Mouse (Mus musculus): ENCODE measurements around the gene Prss38. TPM values are rescaled to one million over a fixed set of nuclear protein-coding genes. Genes with fewer than 3 reads are reported as not detected.

Gene Prss38
- total RNA-seq (2021), result not detected
- long read RNA-seq, experiment 1, result 0 reads
- long read RNA-seq, experiment 2, result 0 reads

DNA sequence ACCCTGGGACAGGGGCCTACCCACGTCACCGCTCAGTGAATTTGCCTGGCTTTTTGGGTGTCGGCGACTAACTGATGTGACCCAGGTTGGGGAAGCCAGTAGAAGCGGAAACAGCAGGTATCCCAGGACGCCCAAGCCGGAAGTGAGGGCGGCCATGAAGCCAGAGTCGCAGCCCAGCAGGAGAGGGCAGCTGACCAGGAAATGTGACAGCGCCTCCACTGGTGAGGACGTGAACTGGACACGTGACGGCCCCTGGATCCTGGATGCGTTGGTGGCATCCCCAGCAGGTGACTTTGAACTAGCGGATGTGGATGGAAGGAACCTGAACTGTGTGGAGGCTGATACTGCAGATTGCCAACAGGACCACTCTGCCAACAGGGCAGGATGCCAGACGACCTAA, at the start of gene Prss38:
TSS of gene Prss38 (minus strand) at position 183 of the 400 bp plus-strand sequence.
- no peak for DNase-seq
- intact Hi-C loops (cut with DNase I), result no loop called here

DNA sequence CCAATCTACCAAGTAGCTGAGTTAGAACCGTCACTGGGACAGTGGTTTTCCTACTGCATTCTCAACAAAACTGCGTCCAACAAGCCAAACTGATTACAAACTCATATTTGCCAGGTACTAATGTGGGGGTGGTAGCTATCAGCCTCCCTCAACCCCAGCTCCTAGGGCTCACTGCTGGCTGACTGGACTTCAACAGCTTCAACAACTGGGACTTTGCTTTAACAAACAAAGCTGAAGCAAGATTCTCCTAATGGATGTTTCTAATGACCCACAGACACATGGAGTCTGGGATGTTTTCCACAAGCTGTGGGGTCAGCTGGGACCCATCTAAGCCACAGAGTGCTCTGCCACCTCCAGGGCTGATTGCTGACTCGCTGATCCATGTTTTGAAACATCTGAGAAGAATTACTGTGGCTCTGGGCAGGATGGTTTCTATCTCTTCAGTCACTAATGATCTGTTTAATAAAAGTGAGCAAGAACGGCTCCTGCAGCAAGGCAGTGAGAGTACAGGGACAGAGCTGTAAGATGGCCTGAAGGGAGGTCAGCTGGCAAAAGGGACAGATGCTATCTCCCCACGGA, 47.6 kb upstream of the Prss38 start:
- no peak for DNase-seq
- intact Hi-C loops (cut with DNase I), result loop anchor here (5.0 kb wide), 1 partner anchor 49 kb away; the partner anchor contains the start of gene Zfp867

DNA sequence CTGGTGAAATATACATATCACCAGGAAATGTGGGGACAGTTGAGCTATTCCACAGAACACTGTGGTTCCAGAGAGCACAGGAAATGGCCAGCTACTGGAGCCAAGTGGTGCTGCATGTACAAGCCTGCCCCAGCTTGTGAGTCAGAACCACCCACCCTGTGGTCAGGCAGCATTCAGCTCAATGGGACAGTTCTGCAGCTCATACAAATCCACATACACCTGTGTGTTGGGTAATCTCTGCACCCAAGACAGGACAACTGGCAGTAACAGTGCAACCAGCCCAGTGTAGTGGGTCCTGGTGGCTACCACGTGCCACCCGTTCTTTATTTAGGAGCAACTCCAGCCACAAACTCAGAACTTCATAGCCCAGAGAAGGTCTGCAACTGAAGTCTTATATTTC, 46.5 kb upstream of the Prss38 start:
- intact Hi-C loops (cut with DNase I), result loop anchor here (5.0 kb wide), 1 partner anchor 50 kb away; the partner anchor contains the start of gene Zfp867
- DNase-seq, result peak in 1 of 2 experiments; percentile 9

DNA sequence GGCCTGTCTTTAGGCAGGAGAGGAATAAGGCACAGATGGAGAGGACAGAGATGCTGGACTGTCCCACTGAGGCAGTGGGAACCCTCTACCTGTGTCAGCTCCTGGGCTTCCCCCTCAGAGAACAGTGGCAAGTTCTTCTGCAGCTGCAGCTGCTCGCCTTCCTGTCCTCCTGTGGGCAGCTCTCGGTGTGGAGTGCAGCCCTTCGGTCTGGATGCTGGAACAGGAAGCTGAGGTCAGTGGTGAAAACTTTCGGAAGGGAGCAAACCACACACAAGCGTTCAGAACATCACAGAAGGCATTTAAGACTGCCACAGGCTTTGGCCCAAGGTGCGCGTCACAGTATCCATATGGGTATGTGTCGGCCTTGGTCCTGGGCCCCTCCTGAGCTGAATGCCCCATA, 46.0 kb upstream of the Prss38 start:
- intact Hi-C loops (cut with DNase I), result loop anchor here (5.0 kb wide), 1 partner anchor 51 kb away; the partner anchor contains the start of gene Zfp867
- peak in 1 of 2 experiments; percentile 14 for DNase-seq

DNA sequence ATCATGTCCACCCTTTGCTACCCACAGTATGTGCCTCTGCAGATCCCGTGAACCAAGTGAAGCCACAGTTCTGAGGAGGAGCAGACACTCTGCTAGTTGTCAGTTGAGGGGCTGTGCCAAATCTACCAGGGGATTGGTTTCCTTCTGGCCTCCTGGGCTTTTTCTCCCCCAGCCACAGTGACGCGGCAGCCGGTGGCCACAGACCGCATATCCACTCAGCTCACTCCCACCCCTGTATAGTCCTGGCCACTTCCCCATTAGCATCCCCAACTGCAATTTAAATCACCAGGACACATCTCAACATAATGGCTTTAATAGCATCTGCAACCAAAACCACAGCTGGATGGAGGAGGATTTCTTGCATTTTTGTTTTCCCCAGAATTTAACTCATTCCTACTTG, 43.3 kb upstream of the Prss38 start:
- no peak for DNase-seq
- intact Hi-C loops (cut with DNase I), result no loop called here

DNA sequence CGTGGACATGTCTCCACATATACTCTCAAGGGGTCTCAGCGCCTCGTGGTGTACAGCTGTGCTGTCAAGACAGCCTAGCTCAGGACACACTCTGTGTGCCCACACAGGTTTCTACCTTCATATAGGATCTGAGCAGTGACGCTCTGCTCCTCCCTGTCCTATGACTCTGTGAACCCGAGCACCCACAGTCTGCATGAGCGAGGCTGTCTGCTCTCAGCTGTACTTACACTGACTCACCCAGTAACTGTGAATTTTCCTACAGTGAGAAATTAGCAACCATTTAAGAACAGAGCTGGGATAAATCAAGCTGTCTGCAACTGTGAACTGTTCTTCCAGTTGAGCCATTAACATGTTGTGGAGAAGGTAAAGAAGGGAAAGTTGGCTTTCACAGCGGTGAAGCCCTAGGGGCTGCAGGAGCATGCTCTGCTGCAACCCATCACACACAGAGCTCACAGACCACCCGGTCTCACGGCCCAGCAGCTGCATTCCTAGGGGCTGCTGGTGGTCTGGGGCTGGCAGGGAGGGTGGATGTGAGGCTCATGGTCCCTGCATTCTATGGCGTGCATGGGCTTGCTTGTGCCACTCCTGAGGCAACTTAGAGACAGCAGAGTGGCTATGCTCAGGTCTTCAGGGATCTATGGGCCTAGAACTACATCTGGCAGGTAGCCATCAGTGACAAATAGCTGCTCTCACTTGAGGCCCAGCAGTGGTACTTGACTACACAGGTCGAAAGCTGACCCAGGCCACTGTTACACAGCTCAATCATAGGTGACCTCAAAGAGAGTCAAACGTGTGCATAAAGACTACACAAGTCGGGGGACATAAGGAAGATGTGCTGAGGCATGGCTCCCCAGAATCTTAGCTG, 37.8 kb upstream of the Prss38 start:
- no peak for DNase-seq
- intact Hi-C loops (cut with DNase I), result loop anchor here (5.0 kb wide), 1 partner anchor 61 kb away; no protein-coding TSS in a partner anchor

DNA sequence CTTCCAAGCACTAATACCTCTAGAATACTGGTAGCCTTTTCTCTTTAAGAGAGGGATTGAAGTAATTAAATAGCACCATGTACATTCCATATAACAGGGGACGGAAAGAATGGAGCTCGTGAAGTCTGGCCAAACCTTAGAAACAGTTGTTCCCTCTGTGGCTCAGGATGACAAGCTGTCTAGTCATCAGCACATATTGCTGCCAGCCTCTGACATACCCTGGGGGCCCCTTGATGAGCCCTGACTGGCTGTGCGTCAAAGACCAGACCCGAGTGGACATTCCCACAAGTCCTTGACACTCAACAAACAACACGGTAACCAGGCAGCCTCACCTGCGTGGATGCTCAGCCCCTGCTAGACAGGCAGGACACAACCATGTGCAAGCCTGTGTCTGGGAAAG, 36.6 kb upstream of the Prss38 start:
- intact Hi-C loops (cut with DNase I), result loop anchor here (5.0 kb wide), 1 partner anchor 60 kb away; no protein-coding TSS in a partner anchor
- DNase-seq, result no peak

DNA sequence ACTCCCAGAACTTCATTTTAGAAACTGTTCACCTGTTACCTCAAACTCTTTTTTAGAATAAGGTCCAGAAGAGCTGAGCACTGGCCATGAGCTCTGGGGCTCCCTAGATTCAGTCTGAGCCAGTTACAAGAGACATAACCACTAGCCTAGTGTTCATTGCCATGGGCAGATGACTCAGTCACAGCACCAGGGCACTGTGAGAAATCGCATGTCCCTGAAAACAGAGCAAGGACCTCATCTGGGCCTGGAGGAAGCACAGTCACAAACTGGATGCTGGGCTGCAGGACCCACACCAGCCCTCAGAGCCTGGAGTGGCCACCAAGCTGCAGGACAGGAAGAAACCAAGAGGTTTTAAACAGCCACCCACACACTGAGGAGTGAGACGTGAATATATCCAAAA, 35.4 kb upstream of the Prss38 start:
- no peak for DNase-seq

DNA sequence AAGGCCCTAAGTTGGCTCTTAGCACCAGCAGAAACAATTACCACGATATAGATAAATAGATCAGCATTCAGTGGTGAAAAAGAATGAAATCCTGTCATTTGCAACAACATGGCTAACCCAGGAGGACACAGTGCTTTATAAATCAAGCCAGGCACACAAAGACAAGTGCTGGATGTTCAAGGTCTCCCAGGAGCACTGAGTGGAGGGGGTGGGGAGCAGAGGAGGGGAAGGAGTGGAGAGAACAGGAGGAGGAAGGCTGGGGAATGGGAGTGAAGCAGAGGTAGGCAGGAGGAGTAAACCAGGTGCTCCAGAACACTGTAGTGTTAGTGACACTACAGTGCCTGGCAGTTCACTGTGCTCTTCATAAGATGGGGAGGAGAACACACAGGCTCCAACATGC, 30.3 kb upstream of the Prss38 start:
- intact Hi-C loops (cut with DNase I), result no loop called here
- DNase-seq, result no peak

More for the DNA sequence above, 35.4 kb upstream of the Prss38 start:
- intact Hi-C loops (cut with DNase I), result loop anchor here (5.0 kb wide), 1 partner anchor 59 kb away; no protein-coding TSS in a partner anchor

DNA sequence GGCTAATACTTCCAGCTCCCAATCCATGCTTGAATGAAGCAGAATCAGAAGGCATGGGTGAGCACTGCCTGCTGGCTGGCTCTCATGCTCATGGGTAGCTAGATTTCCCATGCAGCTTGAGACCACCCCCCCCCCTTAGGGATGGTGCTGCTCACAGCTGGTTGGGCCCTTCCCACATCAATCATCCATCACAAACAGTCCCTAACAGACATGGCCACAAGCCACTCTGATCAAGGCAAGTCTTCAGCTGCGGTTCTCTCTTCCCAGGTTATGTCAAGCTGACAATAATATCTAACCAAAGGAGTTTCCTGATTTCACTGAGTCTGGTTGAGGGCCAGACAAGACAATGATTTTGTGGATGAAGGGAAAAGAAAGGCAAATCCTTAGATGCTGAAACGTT, 25.4 kb upstream of the Prss38 start:
- no peak for DNase-seq
- intact Hi-C loops (cut with DNase I), result no loop called here

DNA sequence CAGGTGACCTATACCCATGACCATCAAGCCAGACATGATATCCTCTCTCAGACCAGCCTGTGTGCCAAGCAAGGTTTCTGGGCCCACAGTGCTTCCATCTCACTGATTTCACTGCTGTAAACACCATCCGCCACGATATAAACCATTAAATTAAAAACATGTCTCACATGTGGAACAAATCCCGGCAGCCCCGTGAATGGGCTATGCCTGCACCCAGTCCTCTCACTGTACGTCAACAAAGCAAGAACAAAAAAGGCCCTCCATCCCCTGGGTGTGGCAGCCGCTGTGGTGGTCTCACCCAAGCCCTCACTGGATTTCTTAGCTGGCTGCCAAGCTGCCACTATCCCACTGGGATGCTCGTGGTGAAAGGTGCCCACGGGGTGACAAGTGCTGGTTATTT, 24.4 kb upstream of the Prss38 start:
- DNase-seq, result no peak
- intact Hi-C loops (cut with DNase I), result no loop called here

DNA sequence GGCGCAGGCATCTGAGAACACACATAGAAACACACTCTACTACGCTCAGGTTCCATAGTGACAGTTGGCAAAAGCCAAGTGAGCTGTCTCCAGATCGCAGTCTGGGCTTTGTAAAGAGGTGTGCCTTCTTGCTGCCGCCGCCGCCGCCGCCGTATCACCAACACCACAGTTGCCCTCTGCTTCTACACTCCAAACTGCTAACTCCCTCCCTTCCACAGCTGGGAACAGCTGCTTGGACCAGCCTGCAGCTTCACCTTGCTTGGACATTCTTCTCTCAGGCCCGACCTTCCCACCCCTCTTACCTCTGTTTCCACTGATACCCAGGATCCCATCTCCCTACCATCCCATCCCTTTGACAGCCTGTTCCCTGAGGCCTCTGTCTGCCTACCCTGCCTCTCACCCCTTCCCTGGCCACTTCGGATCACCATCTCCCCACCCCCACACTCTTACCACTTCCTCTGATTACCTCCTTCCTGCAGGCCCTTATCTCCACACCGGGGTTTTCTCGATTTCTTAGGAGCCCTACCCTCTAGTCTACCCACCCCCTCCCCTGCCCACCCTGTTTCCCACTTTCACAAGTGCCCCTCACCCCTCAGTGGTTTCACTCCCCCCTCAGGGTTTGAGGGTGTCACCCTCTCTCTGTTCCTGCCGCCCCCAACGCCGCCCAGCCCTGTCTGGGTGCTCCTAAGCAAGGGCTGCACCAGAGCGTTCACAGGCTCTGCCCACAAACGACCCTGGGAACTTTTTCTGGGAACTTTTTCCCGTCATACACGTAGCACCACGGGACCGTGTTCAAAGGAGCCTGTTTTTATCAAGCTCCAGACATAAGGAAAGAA, 22.3 kb upstream of the Prss38 start:
- no peak for DNase-seq

DNA sequence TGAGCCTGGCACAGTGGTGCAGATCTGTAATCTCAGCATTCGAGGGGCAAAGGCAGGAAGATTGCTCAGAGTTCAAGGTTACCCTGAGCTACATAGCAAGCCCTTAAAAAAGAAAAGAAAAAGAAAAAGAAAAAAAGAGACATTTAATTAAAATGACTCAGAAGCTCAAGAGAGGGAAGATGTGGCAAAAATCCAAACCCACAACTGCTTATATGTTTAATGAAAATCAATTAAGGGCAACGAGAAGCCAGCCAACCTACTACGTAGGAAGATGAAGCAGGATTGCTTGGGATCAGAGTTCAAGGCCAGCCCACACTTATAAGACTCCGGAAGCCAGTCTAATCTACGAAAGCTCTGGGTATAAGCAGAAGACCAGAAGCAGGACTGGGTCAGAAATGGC, 19.0 kb upstream of the Prss38 start:
- DNase-seq, result no peak
- intact Hi-C loops (cut with DNase I), result no loop called here

More for the DNA sequence above, 22.3 kb upstream of the Prss38 start:
- intact Hi-C loops (cut with DNase I), result no loop called here

DNA sequence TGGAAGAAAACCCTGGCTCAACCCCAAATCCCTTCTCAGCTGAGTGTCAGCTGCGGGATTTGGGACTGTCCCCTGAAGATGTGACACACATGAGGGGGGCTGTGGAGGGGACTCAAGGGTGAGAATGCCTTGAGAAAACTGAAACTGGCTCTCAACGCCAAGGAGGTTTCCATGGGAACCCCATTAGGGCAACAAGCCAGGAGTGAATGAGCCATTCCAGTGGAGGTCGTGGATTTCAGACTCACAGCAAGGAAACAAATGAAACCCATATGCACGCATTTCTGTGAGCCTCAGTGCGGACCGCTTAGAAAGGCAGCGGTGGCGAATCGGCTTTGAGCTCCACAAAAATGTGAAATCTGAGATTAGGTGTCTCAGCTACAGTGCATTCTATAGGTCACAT, 18.1 kb upstream of the Prss38 start:
- peak; percentile 30 to 53 for DNase-seq

DNA sequence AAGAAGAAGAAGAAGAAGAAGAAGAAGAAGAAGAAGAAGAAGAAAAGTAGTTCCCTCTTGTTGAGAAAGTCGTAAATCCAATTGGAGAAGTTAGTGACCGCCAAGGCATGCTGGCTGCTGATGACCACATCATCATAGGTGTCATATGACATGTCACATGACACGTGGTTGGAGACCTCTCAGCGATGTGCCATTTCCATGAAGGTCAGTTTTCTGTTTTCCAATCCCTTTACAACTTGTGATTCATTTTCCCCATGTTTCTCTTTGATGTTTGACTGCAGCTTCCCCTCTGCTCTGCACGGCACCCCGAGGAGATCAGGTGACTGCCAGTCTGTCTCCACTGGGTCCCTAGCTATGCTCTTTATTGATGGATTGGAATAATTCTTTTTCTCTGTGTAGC, 16.8 kb upstream of the Prss38 start:
- intact Hi-C loops (cut with DNase I), result no loop called here
- no peak for DNase-seq

More for the DNA sequence above, 18.1 kb upstream of the Prss38 start:
- intact Hi-C loops (cut with DNase I), result no loop called here

DNA sequence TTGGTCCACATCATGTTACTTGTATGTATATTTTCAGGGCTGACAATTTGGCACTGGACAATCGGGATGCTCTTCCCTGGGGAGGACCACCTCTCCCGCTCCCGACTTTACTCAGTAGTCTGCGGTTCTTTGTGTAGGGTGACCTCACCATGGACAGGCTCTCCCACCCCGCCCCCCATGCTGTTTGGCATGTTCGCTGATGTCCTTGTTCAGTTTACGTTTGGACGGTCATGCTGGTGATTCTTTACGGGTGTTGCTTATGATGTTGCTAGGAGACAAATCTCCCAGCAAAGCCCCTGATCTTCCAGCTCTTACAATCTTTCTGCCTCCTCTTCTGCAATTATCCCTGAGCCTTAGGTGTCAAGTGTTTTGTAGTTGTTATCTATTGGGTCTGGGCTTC, 15.0 kb upstream of the Prss38 start:
- DNase-seq, result no peak
- intact Hi-C loops (cut with DNase I), result no loop called here

DNA sequence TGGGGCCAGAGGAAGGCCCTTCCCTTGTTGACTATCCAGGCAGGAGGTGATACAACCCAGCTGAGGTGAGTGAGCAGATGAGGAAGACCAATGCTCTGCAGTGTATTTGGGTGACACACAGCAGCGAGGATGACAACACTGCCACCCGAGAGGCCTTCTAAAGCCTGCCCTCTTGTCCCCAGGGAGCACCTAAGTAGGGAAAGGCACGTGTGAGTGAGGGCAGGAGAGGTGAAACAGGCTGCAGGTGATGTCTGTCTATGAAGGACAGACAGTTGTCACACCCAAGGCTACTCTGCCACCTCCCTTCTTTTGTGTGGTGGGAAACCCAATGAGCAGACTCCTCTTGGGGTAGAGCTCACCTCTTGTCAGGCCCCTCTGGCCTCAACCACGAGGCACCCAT, 14.2 kb upstream of the Prss38 start:
- no peak for DNase-seq
- intact Hi-C loops (cut with DNase I), result no loop called here

DNA sequence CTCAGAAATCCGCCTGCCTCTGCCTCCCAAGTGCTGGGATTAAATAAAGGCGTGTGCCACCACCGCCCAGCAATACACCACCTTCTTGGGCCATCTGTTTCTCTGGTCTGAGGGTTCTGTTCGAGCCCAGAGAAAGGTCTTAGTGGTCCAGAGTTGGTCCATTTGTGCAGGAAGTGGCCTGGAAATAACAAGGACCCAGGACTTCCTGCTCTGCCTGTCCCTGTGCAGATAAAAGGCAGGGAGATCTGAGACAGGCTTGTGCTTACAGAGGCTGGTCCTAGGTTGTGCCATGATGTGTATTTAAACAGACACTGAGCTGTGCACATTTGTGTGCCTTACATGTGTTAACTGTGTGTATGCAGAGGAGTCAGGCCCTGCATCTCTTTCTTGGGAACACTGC, 13.3 kb upstream of the Prss38 start:
- DNase-seq, result no peak
- intact Hi-C loops (cut with DNase I), result no loop called here

DNA sequence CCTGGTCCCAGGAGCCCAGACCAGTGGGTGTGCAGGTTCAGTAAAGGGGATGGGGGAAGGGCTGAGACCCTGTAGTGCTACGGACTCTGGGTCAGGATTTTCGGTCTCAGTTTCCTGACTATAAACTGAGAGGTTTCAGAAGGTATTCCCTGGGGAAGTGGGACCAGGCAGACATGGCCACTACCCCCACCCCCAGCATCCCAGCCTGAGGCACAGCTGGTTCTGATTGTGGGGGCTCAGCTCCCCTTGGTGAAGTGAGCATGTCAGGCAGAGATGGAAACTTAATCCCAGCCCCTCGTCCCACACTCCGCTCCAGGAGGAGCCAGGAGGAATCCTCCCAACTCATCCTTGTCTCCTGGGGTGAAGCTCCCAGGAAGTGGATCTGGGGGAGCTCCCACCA, 12.0 kb upstream of the Prss38 start:
- intact Hi-C loops (cut with DNase I), result no loop called here
- DNase-seq, result no peak

DNA sequence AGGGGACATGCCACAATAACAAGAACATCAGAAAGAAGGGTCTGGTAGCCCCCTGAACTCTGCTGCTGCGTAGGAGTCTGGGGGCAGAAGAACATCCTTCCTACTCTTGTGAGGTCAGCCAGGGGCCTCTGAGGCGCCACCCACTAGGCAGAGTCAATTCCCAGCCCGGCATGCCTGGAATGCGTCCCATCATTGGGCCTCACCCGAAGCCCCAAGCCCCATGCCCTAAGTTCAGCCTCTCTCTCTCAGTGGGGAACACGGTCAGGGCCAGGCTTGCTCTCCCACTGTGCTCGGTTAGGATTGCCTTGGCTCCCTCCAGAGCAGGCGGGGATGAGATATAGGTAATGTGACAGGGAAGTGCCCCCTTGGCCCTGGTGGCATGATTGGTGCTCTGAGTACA, 9.7 kb upstream of the Prss38 start:
- peak in 1 of 2 experiments; percentile 41 for DNase-seq
- intact Hi-C loops (cut with DNase I), result no loop called here

All from heart, postnatal 14 days (tissue).